In genomic region chr4:89677903-89678302, GRCm38 (mm10) we compare ENCODE assay signal across 21 mouse cellular contexts. TPM values are rescaled to one million over a fixed set of nuclear protein-coding genes. Genes with fewer than 3 reads are reported as not detected.
DNase-seq lines count a peak whose midpoint lies in the region; ATAC-seq and TF ChIP-seq lines count a peak whose summit lies in the region.
"Had no signal": no experiment of that assay in that cellular context is flagged by ENCODE, and none has a peak within 500 bp of the region (broad histone marks: within the 10 kb centered on the region; RNA-seq: fewer than 3 reads in every experiment).

No protein-coding gene starts in this region.

- H3K4me2 ChIP-seq in hindbrain, embryonic 11.5 days (replicated peaks; ENCODE audit: low read depth, low read length), result no peak overlapping the region
- no peak overlapping the region for H3K4me2 ChIP-seq in forebrain, embryonic 13.5 days
- H3K4me2 ChIP-seq in midbrain, postnatal 0 days (ENCODE audit: low read depth, low read length, poor library complexity, severe bottlenecking), result no peak overlapping the region
- H3K4me2 ChIP-seq: embryonic facial prominence, embryonic 15.5 days; liver, embryonic 15.5 days had no signal

- no peak overlapping the region for H3K27ac ChIP-seq in hindbrain, embryonic 11.5 days (ENCODE audit: low read depth, low read length)
- H3K27ac ChIP-seq in hindbrain, embryonic 10.5 days, result no peak overlapping the region
- H3K27ac ChIP-seq in forebrain, embryonic 13.5 days, result no peak overlapping the region
- H3K27ac ChIP-seq in midbrain, postnatal 0 days (ENCODE audit: low read depth, low read length), result no peak overlapping the region
- H3K27ac ChIP-seq: embryonic facial prominence, embryonic 15.5 days; heart, embryonic 10.5 days; layer of hippocampus, adult 2 months; liver, embryonic 15.5 days; macrophage had no signal

- no peaks in the 10 kb centered on the region for H3K27me3 ChIP-seq in hindbrain, embryonic 11.5 days (ENCODE audit: control insufficient read depth, insufficient read depth, low read length)
- H3K27me3 ChIP-seq in hindbrain, embryonic 10.5 days (ENCODE audit: insufficient read depth, poor library complexity, severe bottlenecking), result no peaks in the 10 kb centered on the region
- no peaks in the 10 kb centered on the region for H3K27me3 ChIP-seq in forebrain, embryonic 13.5 days
- H3K27me3 ChIP-seq in midbrain, postnatal 0 days (ENCODE audit: insufficient read depth, low read length), result no peaks in the 10 kb centered on the region
- H3K27me3 ChIP-seq: embryonic facial prominence, embryonic 15.5 days; liver, embryonic 15.5 days had no signal

- 32% methylated on average over 7 of the region's 7 CpGs for WGBS in hindbrain, embryonic 11.5 days
- 31% methylated on average over 7 of the region's 7 CpGs for WGBS in hindbrain, embryonic 10.5 days
- WGBS in forebrain, embryonic 13.5 days, result 6% methylated on average over 7 of the region's 7 CpGs
- 20% methylated on average over 7 of the region's 7 CpGs for WGBS in midbrain, postnatal 0 days

- peak; percentile 46; the same call in 1 of the 2 replicates for ATAC-seq in hindbrain, embryonic 11.5 days (ENCODE audit: low FRiP score)
- peak; percentile 56; the same call in 1 of the 2 replicates for ATAC-seq in forebrain, embryonic 13.5 days
- no peak for ATAC-seq in midbrain, postnatal 0 days (ENCODE audit: low FRiP score)

- intact Hi-C loops in heart, postnatal 14 days (cut with DNase I), result no loop called here

- no peaks in the 10 kb centered on the region; the same call in 1 of the 2 replicates for H3K4me1 ChIP-seq in hindbrain, embryonic 11.5 days (replicated peaks; ENCODE audit: control insufficient read depth, insufficient read depth, low read length)
- peaks cover 25% of the 10 kb centered on the region for H3K4me1 ChIP-seq in hindbrain, embryonic 10.5 days (replicated peaks)
- peaks cover 22% of the 10 kb centered on the region; the same call in 1 of the 2 replicates for H3K4me1 ChIP-seq in forebrain, embryonic 13.5 days
- H3K4me1 ChIP-seq in midbrain, postnatal 0 days (ENCODE audit: insufficient read depth, low read length), result no peaks in the 10 kb centered on the region; the same call in 1 of the 2 replicates
- H3K4me1 ChIP-seq: embryonic facial prominence, embryonic 15.5 days; heart, embryonic 10.5 days; liver, embryonic 15.5 days had no signal

- no peak overlapping the region for H3K4me3 ChIP-seq in hindbrain, embryonic 11.5 days (ENCODE audit: low read depth, low read length)
- no peak overlapping the region for H3K4me3 ChIP-seq in hindbrain, embryonic 10.5 days
- no peak overlapping the region for H3K4me3 ChIP-seq in forebrain, embryonic 13.5 days
- no peak overlapping the region for H3K4me3 ChIP-seq in midbrain, postnatal 0 days (ENCODE audit: low read depth, low read length)
- H3K4me3 ChIP-seq: embryonic facial prominence, embryonic 15.5 days; heart, embryonic 10.5 days; layer of hippocampus, adult 2 months; liver, embryonic 15.5 days had no signal

- DNase-seq in hindbrain, embryonic 11.5 days (ENCODE audit: low spot score), result no peak
- no peak for DNase-seq in hindbrain, embryonic 10.5 days (ENCODE audit: low spot score)
- DNase-seq in brain, embryonic 14.5 days (ENCODE audit: low read depth), result peak; percentile 73
- peak; percentile 61 for DNase-seq in midbrain, postnatal 0 days (ENCODE audit: low spot score)
- no peak for DNase-seq in heart, postnatal 14 days
- DNase-seq in layer of hippocampus, adult 18-20 months (ENCODE audit: low spot score in 2 of 2), result no peak
- DNase-seq: cerebellum, adult 9-10 months; heart, postnatal 10 days; kidney, adult 18-20 months; kidney, postnatal 10 days; right cerebral cortex, adult 18-20 months had no signal

- H3K9ac ChIP-seq in hindbrain, embryonic 11.5 days (ENCODE audit: low read depth, low read length), result no peak overlapping the region
- H3K9ac ChIP-seq in forebrain, embryonic 13.5 days, result no peak overlapping the region
- no peak overlapping the region for H3K9ac ChIP-seq in midbrain, postnatal 0 days (replicated peaks; ENCODE audit: low read length, poor library complexity, severe bottlenecking)
- H3K9ac ChIP-seq: embryonic facial prominence, embryonic 15.5 days; liver, embryonic 15.5 days had no signal

- no peak for TF ChIP-seq CTCF in brain, embryonic 14.5 days (IDR thresholded peaks at IDR 0.05; ENCODE audit: borderline replicate concordance, extremely low read depth, insufficient read depth, insufficient read length)
- no peak for TF ChIP-seq CTCF in midbrain, postnatal 0 days (IDR thresholded peaks at IDR 0.05)

- TF ChIP-seq POLR2A in brain, embryonic 14.5 days (IDR thresholded peaks at IDR 0.05; ENCODE audit: borderline replicate concordance, extremely low read depth, insufficient read depth, insufficient read length, poor library complexity, severe bottlenecking), result no peak

- no peaks in the 10 kb centered on the region for H3K36me3 ChIP-seq in hindbrain, embryonic 11.5 days (ENCODE audit: control insufficient read depth, insufficient read depth, low read length)
- no peaks in the 10 kb centered on the region for H3K36me3 ChIP-seq in hindbrain, embryonic 10.5 days
- no peaks in the 10 kb centered on the region for H3K36me3 ChIP-seq in forebrain, embryonic 13.5 days (ENCODE audit: poor library complexity, severe bottlenecking)
- H3K36me3 ChIP-seq in midbrain, postnatal 0 days (ENCODE audit: insufficient read depth, low read length), result no peaks in the 10 kb centered on the region
- H3K36me3 ChIP-seq: embryonic facial prominence, embryonic 15.5 days; heart, embryonic 10.5 days; liver, embryonic 15.5 days had no signal

- H3K9me3 ChIP-seq in hindbrain, embryonic 11.5 days (ENCODE audit: control insufficient read depth, low read length), result no peaks in the 10 kb centered on the region
- H3K9me3 ChIP-seq in hindbrain, embryonic 10.5 days, result no peaks in the 10 kb centered on the region
- H3K9me3 ChIP-seq in forebrain, embryonic 13.5 days (replicated peaks), result no peaks in the 10 kb centered on the region
- no peaks in the 10 kb centered on the region for H3K9me3 ChIP-seq in midbrain, postnatal 0 days (ENCODE audit: low read length)
- H3K9me3 ChIP-seq: embryonic facial prominence, embryonic 15.5 days; heart, embryonic 10.5 days; liver, embryonic 15.5 days had no signal

RNA-seq across cellular contexts. Expression of gene Dmrta1, which starts 1.3 kb away (rescaled TPM):
- polyA plus RNA-seq in hindbrain, embryonic 11.5 days (2014; fragmentation: Nextera tagmentation; extraction: Ambion mirVana), result 0.22 and 0.49 TPM in 2 replicates
- 0.72 and 0.78 TPM in 2 replicates for polyA plus RNA-seq in hindbrain, embryonic 10.5 days (2016; fragmentation: Nextera tagmentation; extraction: Ambion mirVana)
- 1.1 and 1.3 TPM in 2 replicates for polyA plus RNA-seq in brain, embryonic 14.5 days (2012; rRNA removed)
- polyA plus RNA-seq in forebrain, embryonic 13.5 days (2015; fragmentation: Nextera tagmentation; extraction: Ambion mirVana), result 3.0 and 3.4 TPM in 2 replicates
- total RNA-seq in midbrain, postnatal 0 days (2014; rRNA removed), result 0.71 and 4.6 TPM in 2 replicates
- 0.22 and 0.35 TPM in 2 replicates for polyA plus RNA-seq in midbrain, postnatal 0 days (2015; fragmentation: Nextera tagmentation; extraction: Ambion mirVana)
- total RNA-seq in heart, postnatal 14 days (2021), result not detected
- total RNA-seq in layer of hippocampus, adult 18-20 months (2021), result under 1 TPM; 0.15 to 0.20 TPM
- total RNA-seq: gastrocnemius, adult 18-20 months; heart, postnatal 10 days; monocyte, adult 5-6 weeks had no signal
- polyA plus RNA-seq: C2C12; liver, embryonic 15.5 days; lung, embryonic 16.5 days; macrophage had no signal

Comparison
In these comparisons a context has a peak if more than half of its experiments do, and no peak if none do; other contexts are left out.
1. DNase-seq: peak in brain, embryonic 14.5 days (single experiment) and midbrain, postnatal 0 days (single experiment); none in hindbrain, embryonic 11.5 days (single experiment), hindbrain, embryonic 10.5 days (single experiment), heart, postnatal 14 days (0 of 2) and layer of hippocampus, adult 18-20 months (0 of 2).